Mouse (Mus musculus): ENCODE data around the gene Add3. TPM values are rescaled to one million over a fixed set of nuclear protein-coding genes. Genes with fewer than 3 reads are reported as not detected.

Gene Add3
- total and polyA plus RNA-seq, 2 experiments from 2014 or later = 51.9 to 54.6 TPM

DNA sequence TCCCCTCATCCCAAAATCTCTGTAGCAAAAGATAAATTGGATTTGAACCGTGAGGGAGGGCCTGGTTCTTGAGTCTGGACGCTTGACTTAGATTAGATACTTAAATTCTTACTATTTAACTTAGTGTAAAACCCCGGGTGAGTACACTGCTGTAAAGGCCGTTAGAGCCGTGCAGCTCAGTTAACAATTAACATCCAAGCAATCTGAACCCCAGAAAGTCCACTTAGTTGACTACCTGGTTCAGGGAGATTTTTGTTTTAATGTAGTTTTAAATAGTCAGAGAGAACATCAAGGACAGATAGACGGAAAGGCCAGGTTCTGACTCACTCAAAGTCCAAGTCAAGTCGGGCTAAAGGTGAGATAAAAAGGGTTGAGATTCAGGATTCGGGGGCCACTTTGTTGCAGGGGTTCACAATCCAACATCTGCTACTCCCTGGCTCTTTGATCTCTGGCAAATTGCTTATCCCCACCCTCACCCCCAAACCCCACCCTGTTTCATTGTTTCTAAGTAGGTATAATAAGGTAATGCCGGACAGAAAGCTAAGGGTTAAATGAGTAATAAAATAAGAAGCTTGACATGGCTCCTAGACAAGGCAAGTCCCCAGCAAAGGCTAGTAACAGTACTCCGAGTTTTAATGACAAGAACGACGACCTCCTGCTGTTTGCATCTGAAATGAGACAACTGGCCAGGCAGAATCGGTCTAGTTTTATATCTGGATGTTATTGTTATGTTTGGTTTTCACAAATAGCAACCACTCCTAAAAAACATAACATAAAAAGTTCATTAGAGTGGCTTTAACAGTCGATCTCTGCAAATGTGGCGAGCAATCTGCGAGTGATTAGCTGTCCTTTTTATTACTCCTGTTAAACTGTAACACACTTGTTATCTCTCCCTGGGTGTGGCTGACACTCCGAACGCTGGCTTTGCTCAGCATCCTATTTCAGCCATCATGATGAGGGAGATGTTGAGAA is 12.6 kb upstream of the Add3 start:
- whole genome bisulfite sequencing = 68% methylated on average over 18 of the region's 18 CpGs
- TF ChIP-seq CTCF (IDR thresholded peaks at IDR 0.05) = no peak
- DNase-seq (ENCODE audit: low spot score) = no peak
- no peak overlapping the region for H3K27ac ChIP-seq (ENCODE audit: low read depth, low read length)
- H3K36me3 ChIP-seq (ENCODE audit: insufficient read depth, low read length) = no peaks in the 10 kb centered on the region
- no peaks in the 10 kb centered on the region for H3K4me1 ChIP-seq (ENCODE audit: insufficient read depth, low read length)
- no peaks in the 10 kb centered on the region for H3K9me3 ChIP-seq (ENCODE audit: low read length)
- no peaks in the 10 kb centered on the region for H3K27me3 ChIP-seq (ENCODE audit: insufficient read depth, low read length)
- H3K9ac ChIP-seq (replicated peaks; ENCODE audit: low read length, poor library complexity, severe bottlenecking) = no peak overlapping the region
- H3K4me2 ChIP-seq (ENCODE audit: low read depth, low read length, poor library complexity, severe bottlenecking) = no peak overlapping the region
- ATAC-seq (ENCODE audit: low FRiP score) = no peak
- no peak overlapping the region for H3K4me3 ChIP-seq (ENCODE audit: low read depth, low read length)

- Histone ChIP-seq H3K4me2 (ENCODE audit: low read depth, low read length, poor library complexity, severe bottlenecking) (no peak overlapping the region), H3K4me1 (ENCODE audit: insufficient read depth, low read length) (no peaks in the 10 kb centered on the region), H3K36me3 (ENCODE audit: insufficient read depth, low read length) (no peaks in the 10 kb centered on the region), H3K9ac (replicated peaks; ENCODE audit: low read length, poor library complexity, severe bottlenecking) (no peak overlapping the region), H3K4me3 (ENCODE audit: low read depth, low read length) (no peak overlapping the region), H3K27me3 (ENCODE audit: insufficient read depth, low read length) (no peaks in the 10 kb centered on the region), H3K9me3 (ENCODE audit: low read length) (no peaks in the 10 kb centered on the region), H3K27ac (ENCODE audit: low read depth, low read length) (no peak overlapping the region)
- 57% methylated on average over 13 of the region's 13 CpGs for WGBS
- no peak for TF ChIP-seq CTCF (IDR thresholded peaks at IDR 0.05)
- no peak for ATAC-seq (ENCODE audit: low FRiP score)
- no peak for DNase-seq (ENCODE audit: low spot score)
Measured at GRCm38 (mm10) chr19:53128494-53129337, 11.5 kb upstream of the Add3 start.

GRCm38 (mm10) chr19:53130399-53131175 is 9.7 kb upstream of the Add3 start:
- 91% methylated on average over 15 of the region's 16 CpGs for WGBS
- ATAC-seq (ENCODE audit: low FRiP score) = no peak
- no peaks in the 10 kb centered on the region for H3K4me1 ChIP-seq (ENCODE audit: insufficient read depth, low read length)

GRCm38 (mm10) chr19:53132471-53132870 is 7.8 kb upstream of the Add3 start:
- Histone ChIP-seq H3K9me3 (ENCODE audit: low read length) (no peaks in the 10 kb centered on the region), H3K27me3 (ENCODE audit: insufficient read depth, low read length) (no peaks in the 10 kb centered on the region), H3K4me1 (ENCODE audit: insufficient read depth, low read length) (no peaks in the 10 kb centered on the region), H3K27ac (ENCODE audit: low read depth, low read length) (no peak overlapping the region), H3K4me3 (ENCODE audit: low read depth, low read length) (no peak overlapping the region), H3K4me2 (ENCODE audit: low read depth, low read length, poor library complexity, severe bottlenecking) (no peak overlapping the region), H3K36me3 (ENCODE audit: insufficient read depth, low read length) (no peaks in the 10 kb centered on the region), H3K9ac (replicated peaks; ENCODE audit: low read length, poor library complexity, severe bottlenecking) (no peak overlapping the region)
- ATAC-seq (ENCODE audit: low FRiP score) (no peak), DNase-seq (ENCODE audit: low spot score) (no peak)
- no peak for TF ChIP-seq CTCF (IDR thresholded peaks at IDR 0.05)
- 81% methylated on average over 10 of the region's 10 CpGs for WGBS

More at GRCm38 (mm10) chr19:53130399-53131175, 9.7 kb upstream of the Add3 start:
- Histone ChIP-seq H3K36me3 (ENCODE audit: insufficient read depth, low read length) (no peaks in the 10 kb centered on the region), H3K4me2 (ENCODE audit: low read depth, low read length, poor library complexity, severe bottlenecking) (no peak overlapping the region), H3K27me3 (ENCODE audit: insufficient read depth, low read length) (no peaks in the 10 kb centered on the region), H3K4me3 (ENCODE audit: low read depth, low read length) (no peak overlapping the region), H3K9ac (replicated peaks; ENCODE audit: low read length, poor library complexity, severe bottlenecking) (no peak overlapping the region), H3K9me3 (ENCODE audit: low read length) (no peaks in the 10 kb centered on the region), H3K27ac (ENCODE audit: low read depth, low read length) (no peak overlapping the region)
- no peak for DNase-seq (ENCODE audit: low spot score)
- TF ChIP-seq CTCF (IDR thresholded peaks at IDR 0.05) = no peak

- WGBS = 70% methylated on average over 13 of the region's 13 CpGs
- no peak overlapping the region for H3K27ac ChIP-seq (ENCODE audit: low read depth, low read length)
- ATAC-seq (ENCODE audit: low FRiP score) (no peak), DNase-seq (ENCODE audit: low spot score) (no peak)
- TF ChIP-seq CTCF (IDR thresholded peaks at IDR 0.05) = no peak
- no peak overlapping the region for H3K9ac ChIP-seq (replicated peaks; ENCODE audit: low read length, poor library complexity, severe bottlenecking)
- no peaks in the 10 kb centered on the region for H3K36me3 ChIP-seq (ENCODE audit: insufficient read depth, low read length)
- no peak overlapping the region for H3K4me2 ChIP-seq (ENCODE audit: low read depth, low read length, poor library complexity, severe bottlenecking)
- H3K27me3 ChIP-seq (ENCODE audit: insufficient read depth, low read length) = no peaks in the 10 kb centered on the region
- no peaks in the 10 kb centered on the region for H3K9me3 ChIP-seq (ENCODE audit: low read length)
- H3K4me1 ChIP-seq (ENCODE audit: insufficient read depth, low read length) = no peaks in the 10 kb centered on the region
- H3K4me3 ChIP-seq (ENCODE audit: low read depth, low read length) = no peak overlapping the region
Measured at GRCm38 (mm10) chr19:53136336-53137090, 3.7 kb upstream of the Add3 start.

Measured in midbrain, postnatal 0 days (tissue).